Comparison of ENCODE assay signal across 10 mouse cellular contexts in genomic region chr9:107659961-107660360, GRCm38 (mm10). TPM values are rescaled to one million over a fixed set of nuclear protein-coding genes. Genes with fewer than 3 reads are reported as not detected.
A peak's percentile ranks its signal among the peaks of the same experiment; 100 is the strongest.
DNase-seq lines count a peak whose midpoint lies in the region; ATAC-seq lines count a peak whose summit lies in the region.
"Had no signal": no experiment of that assay in that cellular context is flagged by ENCODE, and none has a peak within 500 bp of the region (broad histone marks: within the 10 kb centered on the region; RNA-seq: fewer than 3 reads in every experiment).

No protein-coding gene starts in this region.

- H3K4me2 ChIP-seq in hindbrain, embryonic 12.5 days (replicated peaks) = no peak overlapping the region
- H3K4me2 ChIP-seq in embryonic facial prominence, embryonic 13.5 days = no peak overlapping the region
- no peak overlapping the region for H3K4me2 ChIP-seq in forebrain, embryonic 15.5 days (replicated peaks)
- no peak overlapping the region for H3K4me2 ChIP-seq in midbrain, embryonic 14.5 days (ENCODE audit: low read length)

- no peaks in the 10 kb centered on the region for H3K36me3 ChIP-seq in hindbrain, embryonic 10.5 days
- H3K36me3 ChIP-seq in hindbrain, embryonic 12.5 days = no peaks in the 10 kb centered on the region
- no peaks in the 10 kb centered on the region for H3K36me3 ChIP-seq in embryonic facial prominence, embryonic 13.5 days
- no peaks in the 10 kb centered on the region for H3K36me3 ChIP-seq in forebrain, embryonic 15.5 days
- H3K36me3 ChIP-seq in midbrain, embryonic 14.5 days (ENCODE audit: control insufficient read depth, insufficient read depth, low read length) = no peaks in the 10 kb centered on the region

- no peak overlapping the region for H3K4me3 ChIP-seq in hindbrain, embryonic 10.5 days
- no peak overlapping the region for H3K4me3 ChIP-seq in hindbrain, embryonic 12.5 days
- no peak overlapping the region for H3K4me3 ChIP-seq in embryonic facial prominence, embryonic 13.5 days
- H3K4me3 ChIP-seq in forebrain, embryonic 15.5 days = no peak overlapping the region
- no peak overlapping the region for H3K4me3 ChIP-seq in midbrain, embryonic 14.5 days (replicated peaks; ENCODE audit: low read depth, low read length)
- H3K4me3 ChIP-seq: heart, adult 2 months had no signal

- DNase-seq in hindbrain, embryonic 10.5 days (ENCODE audit: low spot score) = no peak
- no peak for DNase-seq in midbrain, embryonic 14.5 days
- no peak for DNase-seq in Muller cell, postnatal 12 days (ENCODE audit: inconsistent ontology term)
- DNase-seq in lung, postnatal 10 days = no peak
- DNase-seq: adrenal gland, postnatal 14 days; liver, postnatal 0 days had no signal

- peaks cover 3% of the 10 kb centered on the region for H3K27me3 ChIP-seq in hindbrain, embryonic 10.5 days (ENCODE audit: insufficient read depth, poor library complexity, severe bottlenecking)
- no peaks in the 10 kb centered on the region for H3K27me3 ChIP-seq in hindbrain, embryonic 12.5 days
- H3K27me3 ChIP-seq in embryonic facial prominence, embryonic 13.5 days = peaks cover 2% of the 10 kb centered on the region; the same call in 1 of the 2 replicates
- no peaks in the 10 kb centered on the region for H3K27me3 ChIP-seq in forebrain, embryonic 15.5 days
- no peaks in the 10 kb centered on the region for H3K27me3 ChIP-seq in midbrain, embryonic 14.5 days (ENCODE audit: control insufficient read depth, insufficient read depth, low read length)

- H3K9me3 ChIP-seq in hindbrain, embryonic 10.5 days = no peaks in the 10 kb centered on the region
- H3K9me3 ChIP-seq in hindbrain, embryonic 12.5 days (replicated peaks) = no peaks in the 10 kb centered on the region
- no peaks in the 10 kb centered on the region for H3K9me3 ChIP-seq in embryonic facial prominence, embryonic 13.5 days
- no peaks in the 10 kb centered on the region for H3K9me3 ChIP-seq in forebrain, embryonic 15.5 days
- H3K9me3 ChIP-seq in midbrain, embryonic 14.5 days (ENCODE audit: control insufficient read depth, low read length) = no peaks in the 10 kb centered on the region

- no peak for ATAC-seq in hindbrain, embryonic 12.5 days (ENCODE audit: low FRiP score)
- ATAC-seq in embryonic facial prominence, embryonic 13.5 days (ENCODE audit: insufficient number of reproducible peaks, insufficient read depth, low FRiP score, low TSS enrichment, low read depth) = no peak
- peak; percentile 49; the same call in 1 of the 2 replicates for ATAC-seq in forebrain, embryonic 15.5 days (replicated peaks)
- no peak for ATAC-seq in midbrain, embryonic 14.5 days (ENCODE audit: low FRiP score, low TSS enrichment)
- ATAC-seq: liver, postnatal 0 days had no signal

- no peak overlapping the region for H3K9ac ChIP-seq in hindbrain, embryonic 12.5 days
- no peak overlapping the region for H3K9ac ChIP-seq in embryonic facial prominence, embryonic 13.5 days
- no peak overlapping the region for H3K9ac ChIP-seq in forebrain, embryonic 15.5 days (replicated peaks)
- no peak overlapping the region; the same call in 1 of the 2 replicates for H3K9ac ChIP-seq in midbrain, embryonic 14.5 days (replicated peaks; ENCODE audit: low read length)
- H3K9ac ChIP-seq: liver, postnatal 0 days had no signal

- H3K4me1 ChIP-seq in hindbrain, embryonic 10.5 days (replicated peaks) = peaks cover 59% of the 10 kb centered on the region
- H3K4me1 ChIP-seq in hindbrain, embryonic 12.5 days = peaks cover 18% of the 10 kb centered on the region
- peaks cover 14% of the 10 kb centered on the region; the same call in 1 of the 2 replicates for H3K4me1 ChIP-seq in embryonic facial prominence, embryonic 13.5 days
- peaks cover 23% of the 10 kb centered on the region for H3K4me1 ChIP-seq in forebrain, embryonic 15.5 days
- H3K4me1 ChIP-seq in midbrain, embryonic 14.5 days (ENCODE audit: control insufficient read depth, insufficient read depth, low read length) = peaks cover 10% of the 10 kb centered on the region

- peak overlapping the region; percentile 42; the same call in 1 of the 2 replicates for H3K27ac ChIP-seq in hindbrain, embryonic 10.5 days
- no peak overlapping the region for H3K27ac ChIP-seq in hindbrain, embryonic 12.5 days
- 0 out of 2 replicates have a peak overlapping the region, but pooled peaks have one; percentile 11 for H3K27ac ChIP-seq in embryonic facial prominence, embryonic 13.5 days
- H3K27ac ChIP-seq in forebrain, embryonic 15.5 days (replicated peaks) = peak overlapping the region; percentile 80
- peak overlapping the region; percentile 32; the same call in 1 of the 2 replicates for H3K27ac ChIP-seq in midbrain, embryonic 14.5 days (replicated peaks; ENCODE audit: low read depth, low read length)
- H3K27ac ChIP-seq: heart, adult 2 months had no signal

- WGBS in hindbrain, embryonic 10.5 days = 82% methylated on average over 3 of the region's 3 CpGs
- WGBS in hindbrain, embryonic 12.5 days = 79% methylated on average over 3 of the region's 3 CpGs
- WGBS in embryonic facial prominence, embryonic 13.5 days = 77% methylated on average over 3 of the region's 3 CpGs
- 86% methylated on average over 3 of the region's 3 CpGs for WGBS in forebrain, embryonic 15.5 days
- 95% methylated on average over 3 of the region's 3 CpGs for WGBS in midbrain, embryonic 14.5 days

RNA-seq across cellular contexts. Expression of gene Slc38a3, which starts 9.4 kb away (rescaled TPM):
- 6.4 and 7.2 TPM in 2 replicates for polyA plus RNA-seq in hindbrain, embryonic 10.5 days (2016; fragmentation: Nextera tagmentation; extraction: Ambion mirVana)
- polyA plus RNA-seq in hindbrain, embryonic 12.5 days (2016; fragmentation: Nextera tagmentation; extraction: Ambion mirVana) = 12.5 and 12.9 TPM in 2 replicates
- polyA plus RNA-seq in embryonic facial prominence, embryonic 13.5 days (2015; fragmentation: Nextera tagmentation; extraction: Ambion mirVana) = 3.4 and 4.1 TPM in 2 replicates
- polyA plus RNA-seq in forebrain, embryonic 15.5 days (2015; fragmentation: Nextera tagmentation; extraction: Ambion mirVana) = 24.2 and 24.4 TPM in 2 replicates
- 20.4 and 31.9 TPM in 2 replicates for polyA plus RNA-seq in midbrain, embryonic 14.5 days (2014; fragmentation: Nextera tagmentation; extraction: Ambion mirVana)

RNA-seq across cellular contexts. Expression of gene Gnat1, which starts 19.6 kb away (rescaled TPM):
- polyA plus RNA-seq in hindbrain, embryonic 10.5 days (2016; fragmentation: Nextera tagmentation; extraction: Ambion mirVana) = 2.6 and 3.1 TPM in 2 replicates
- polyA plus RNA-seq in hindbrain, embryonic 12.5 days (2016; fragmentation: Nextera tagmentation; extraction: Ambion mirVana) = 1.4 and 2.6 TPM in 2 replicates
- 1.2 and 2.0 TPM in 2 replicates for polyA plus RNA-seq in embryonic facial prominence, embryonic 13.5 days (2015; fragmentation: Nextera tagmentation; extraction: Ambion mirVana)
- polyA plus RNA-seq in forebrain, embryonic 15.5 days (2015; fragmentation: Nextera tagmentation; extraction: Ambion mirVana) = 1.7 and 1.8 TPM in 2 replicates
- 0.97 and 2.0 TPM in 2 replicates for polyA plus RNA-seq in midbrain, embryonic 14.5 days (2014; fragmentation: Nextera tagmentation; extraction: Ambion mirVana)
- polyA plus RNA-seq: heart, adult 2 months had no signal

RNA-seq across cellular contexts. Expression of gene Gnai2, which starts 24.8 kb away (rescaled TPM):
- polyA plus RNA-seq in hindbrain, embryonic 10.5 days (2016; fragmentation: Nextera tagmentation; extraction: Ambion mirVana) = 554 and 640 TPM in 2 replicates
- 516 and 531 TPM in 2 replicates for polyA plus RNA-seq in hindbrain, embryonic 12.5 days (2016; fragmentation: Nextera tagmentation; extraction: Ambion mirVana)
- polyA plus RNA-seq in embryonic facial prominence, embryonic 13.5 days (2015; fragmentation: Nextera tagmentation; extraction: Ambion mirVana) = 446 and 470 TPM in 2 replicates
- 335 and 338 TPM in 2 replicates for polyA plus RNA-seq in forebrain, embryonic 15.5 days (2015; fragmentation: Nextera tagmentation; extraction: Ambion mirVana)
- polyA plus RNA-seq in midbrain, embryonic 14.5 days (2014; fragmentation: Nextera tagmentation; extraction: Ambion mirVana) = 284 and 326 TPM in 2 replicates

RNA-seq across cellular contexts. Expression of gene Sema3f, which starts 50.3 kb away (rescaled TPM):
- 14.5 and 16.4 TPM in 2 replicates for polyA plus RNA-seq in hindbrain, embryonic 10.5 days (2016; fragmentation: Nextera tagmentation; extraction: Ambion mirVana)
- polyA plus RNA-seq in hindbrain, embryonic 12.5 days (2016; fragmentation: Nextera tagmentation; extraction: Ambion mirVana) = 26.8 and 28.3 TPM in 2 replicates
- polyA plus RNA-seq in embryonic facial prominence, embryonic 13.5 days (2015; fragmentation: Nextera tagmentation; extraction: Ambion mirVana) = 37.7 and 44.0 TPM in 2 replicates
- 13.7 and 14.6 TPM in 2 replicates for polyA plus RNA-seq in forebrain, embryonic 15.5 days (2015; fragmentation: Nextera tagmentation; extraction: Ambion mirVana)
- 34.0 and 37.0 TPM in 2 replicates for polyA plus RNA-seq in midbrain, embryonic 14.5 days (2014; fragmentation: Nextera tagmentation; extraction: Ambion mirVana)

RNA-seq across cellular contexts. Expression of gene Sema3b, which starts 50.9 kb away (rescaled TPM):
- polyA plus RNA-seq in hindbrain, embryonic 10.5 days (2016; fragmentation: Nextera tagmentation; extraction: Ambion mirVana) = 3.9 and 5.2 TPM in 2 replicates
- polyA plus RNA-seq in hindbrain, embryonic 12.5 days (2016; fragmentation: Nextera tagmentation; extraction: Ambion mirVana) = 5.1 TPM in 2 replicates
- polyA plus RNA-seq in embryonic facial prominence, embryonic 13.5 days (2015; fragmentation: Nextera tagmentation; extraction: Ambion mirVana) = 8.4 and 8.6 TPM in 2 replicates
- 1.7 and 2.8 TPM in 2 replicates for polyA plus RNA-seq in forebrain, embryonic 15.5 days (2015; fragmentation: Nextera tagmentation; extraction: Ambion mirVana)
- polyA plus RNA-seq in midbrain, embryonic 14.5 days (2014; fragmentation: Nextera tagmentation; extraction: Ambion mirVana) = 1.5 and 3.2 TPM in 2 replicates
